Mouse (Mus musculus): ENCODE results near the gene Gdpd2. TPM values are rescaled to one million over a fixed set of nuclear protein-coding genes. Genes with fewer than 3 reads are reported as not detected.

Gdpd2 gene
- polyA plus RNA-seq, 1 experiment from 2014 or later: 0.08 TPM

- 40% methylated on average over 5 of the region's 5 CpGs for WGBS (ENCODE audit: insufficient replicate concordance)
- Histone ChIP-seq H3K27me3 (replicated peaks) (no peaks in the 10 kb centered on the region), H3K36me3 (no peaks in the 10 kb centered on the region), H3K4me2 (peak overlapping the region; percentile 75), H3K9ac (no peak overlapping the region), H3K27ac (no peak overlapping the region), H3K4me1 (peaks cover 13% of the 10 kb centered on the region; the same call in 1 of the 2 replicates), H3K9me3 (replicated peaks) (no peaks in the 10 kb centered on the region), H3K4me3 (no peak overlapping the region)
- no peak for ATAC-seq
Observed at GRCm38 (mm10) chrX:100778397-100778796, 48.7 kb downstream of the Gdpd2 start.

Other genes with a start within 250 kb of the Gdpd2 start
- gene Igbp1, start 235.6 kb upstream of the Gdpd2 start, polyA plus RNA-seq (2016; fragmentation: Nextera tagmentation; extraction: Ambion mirVana): 19.0 and 21.0 TPM in 2 replicates
- gene Dgat2l6, start 205.0 kb upstream of the Gdpd2 start, polyA plus RNA-seq (2016; fragmentation: Nextera tagmentation; extraction: Ambion mirVana): not detected in 2 replicates
- gene Awat1, start 157.6 kb upstream of the Gdpd2 start, polyA plus RNA-seq (2016; fragmentation: Nextera tagmentation; extraction: Ambion mirVana): not detected in 2 replicates
- 0.07 and 0.10 TPM in 2 replicates for gene P2ry4, start 135.0 kb upstream of the Gdpd2 start, polyA plus RNA-seq (2016; fragmentation: Nextera tagmentation; extraction: Ambion mirVana)
- gene Arr3, start 124.4 kb upstream of the Gdpd2 start, polyA plus RNA-seq (2016; fragmentation: Nextera tagmentation; extraction: Ambion mirVana): not detected in 2 replicates
- 29.2 and 31.8 TPM in 2 replicates for gene Kif4, start 104.1 kb upstream of the Gdpd2 start, polyA plus RNA-seq (2016; fragmentation: Nextera tagmentation; extraction: Ambion mirVana)
- gene Pdzd11, start 103.3 kb upstream of the Gdpd2 start, polyA plus RNA-seq (2016; fragmentation: Nextera tagmentation; extraction: Ambion mirVana): 67.4 and 70.5 TPM in 2 replicates
- gene Dlg3, start 37.8 kb downstream of the Gdpd2 start, polyA plus RNA-seq (2016; fragmentation: Nextera tagmentation; extraction: Ambion mirVana): 1.4 and 1.6 TPM in 2 replicates